Mouse (Mus musculus): Measurements from ENCODE around the gene 4930402F06Rik. TPM values are rescaled to one million over a fixed set of nuclear protein-coding genes. Genes with fewer than 3 reads are reported as not detected.

4930402F06Rik gene
- polyA plus RNA-seq, 1 experiment from 2014 or later, result not detected

GRCm38 (mm10) chr2:35379306-35379705 is 17.7 kb downstream of the 4930402F06Rik start:
- WGBS, result 79% methylated on average over 9 of the region's 9 CpGs
- Histone ChIP-seq H3K27ac (no peak overlapping the region), H3K27me3 (ENCODE audit: control insufficient read depth, insufficient read depth, low read length) (no peaks in the 10 kb centered on the region), H3K4me2 (replicated peaks) (no peak overlapping the region), H3K36me3 (replicated peaks; ENCODE audit: control insufficient read depth, insufficient read depth) (no peaks in the 10 kb centered on the region), H3K9ac (no peak overlapping the region), H3K4me1 (replicated peaks; ENCODE audit: control insufficient read depth, insufficient read depth, low read length) (no peaks in the 10 kb centered on the region), H3K9me3 (ENCODE audit: control insufficient read depth, low read length) (no peaks in the 10 kb centered on the region), H3K4me3 (replicated peaks; ENCODE audit: low read length) (no peak overlapping the region)
- ATAC-seq (ENCODE audit: low FRiP score), result no peak
- DNase-seq (ENCODE audit: low spot score), result no peak

- Histone ChIP-seq H3K27ac (no peak overlapping the region), H3K27me3 (ENCODE audit: control insufficient read depth, insufficient read depth, low read length) (no peaks in the 10 kb centered on the region), H3K9me3 (ENCODE audit: control insufficient read depth, low read length) (no peaks in the 10 kb centered on the region), H3K36me3 (replicated peaks; ENCODE audit: control insufficient read depth, insufficient read depth) (no peaks in the 10 kb centered on the region), H3K4me1 (replicated peaks; ENCODE audit: control insufficient read depth, insufficient read depth, low read length) (no peaks in the 10 kb centered on the region), H3K4me2 (replicated peaks) (no peak overlapping the region), H3K9ac (no peak overlapping the region), H3K4me3 (replicated peaks; ENCODE audit: low read length) (no peak overlapping the region)
- WGBS, result 70% methylated on average over 6 of the region's 6 CpGs
- ATAC-seq (ENCODE audit: low FRiP score) (no peak), DNase-seq (ENCODE audit: low spot score) (no peak)
Observed at GRCm38 (mm10) chr2:35377600-35377999, 19.4 kb downstream of the 4930402F06Rik start.

- WGBS, result 14% methylated on average over 3 of the region's 3 CpGs
- no peak for ATAC-seq (ENCODE audit: low FRiP score)
- no peak overlapping the region for H3K4me2 ChIP-seq (replicated peaks)
- H3K9me3 ChIP-seq (ENCODE audit: control insufficient read depth, low read length), result no peaks in the 10 kb centered on the region
- DNase-seq (ENCODE audit: low spot score), result peak; percentile 68
- H3K27me3 ChIP-seq (ENCODE audit: control insufficient read depth, insufficient read depth, low read length), result no peaks in the 10 kb centered on the region
- H3K4me3 ChIP-seq (replicated peaks; ENCODE audit: low read length), result no peak overlapping the region
- H3K4me1 ChIP-seq (replicated peaks; ENCODE audit: control insufficient read depth, insufficient read depth, low read length), result no peaks in the 10 kb centered on the region
- no peaks in the 10 kb centered on the region for H3K36me3 ChIP-seq (replicated peaks; ENCODE audit: control insufficient read depth, insufficient read depth)
- no peak overlapping the region for H3K9ac ChIP-seq
- no peak overlapping the region for H3K27ac ChIP-seq
Observed at GRCm38 (mm10) chr2:35373003-35373402, 24.0 kb downstream of the 4930402F06Rik start.

GRCm38 (mm10) chr2:35370686-35371085 is 26.3 kb downstream of the 4930402F06Rik start:
- Histone ChIP-seq H3K27me3 (ENCODE audit: control insufficient read depth, insufficient read depth, low read length) (no peaks in the 10 kb centered on the region), H3K4me2 (replicated peaks) (no peak overlapping the region), H3K27ac (no peak overlapping the region), H3K4me3 (replicated peaks; ENCODE audit: low read length) (no peak overlapping the region), H3K36me3 (replicated peaks; ENCODE audit: control insufficient read depth, insufficient read depth) (no peaks in the 10 kb centered on the region), H3K9ac (no peak overlapping the region), H3K4me1 (replicated peaks; ENCODE audit: control insufficient read depth, insufficient read depth, low read length) (no peaks in the 10 kb centered on the region), H3K9me3 (ENCODE audit: control insufficient read depth, low read length) (no peaks in the 10 kb centered on the region)
- ATAC-seq (ENCODE audit: low FRiP score), result no peak
- no peak for DNase-seq (ENCODE audit: low spot score)

GRCm38 (mm10) chr2:35367629-35368028 is 29.3 kb downstream of the 4930402F06Rik start, which contains the start of gene 4930568D16Rik:
4930568D16Rik (minus strand) TSS chr2:35367729.
- Histone ChIP-seq H3K36me3 (replicated peaks; ENCODE audit: control insufficient read depth, insufficient read depth) (no peaks in the 10 kb centered on the region), H3K4me3 (replicated peaks; ENCODE audit: low read length) (no peak within 1 kb of the TSS), H3K27ac (no peak within 1 kb of the TSS), H3K9ac (no peak within 1 kb of the TSS), H3K4me2 (replicated peaks) (no peak within 1 kb of the TSS), H3K4me1 (replicated peaks; ENCODE audit: control insufficient read depth, insufficient read depth, low read length) (no peaks in the 10 kb centered on the region), H3K9me3 (ENCODE audit: control insufficient read depth, low read length) (no peaks in the 10 kb centered on the region), H3K27me3 (ENCODE audit: control insufficient read depth, insufficient read depth, low read length) (no peaks in the 10 kb centered on the region)
- no peak for ATAC-seq (ENCODE audit: low FRiP score)
- DNase-seq (ENCODE audit: low spot score), result no peak
- 92% methylated on average over 2 of the region's 2 CpGs for WGBS

- DNase-seq (ENCODE audit: low spot score) (peak; percentile 59), ATAC-seq (ENCODE audit: low FRiP score) (no peak)
- 65% methylated on average over 5 of the region's 5 CpGs for WGBS
- no peak overlapping the region for H3K9ac ChIP-seq
- H3K27me3 ChIP-seq (ENCODE audit: control insufficient read depth, insufficient read depth, low read length), result no peaks in the 10 kb centered on the region
- H3K36me3 ChIP-seq (replicated peaks; ENCODE audit: control insufficient read depth, insufficient read depth), result no peaks in the 10 kb centered on the region
- no peaks in the 10 kb centered on the region for H3K9me3 ChIP-seq (ENCODE audit: control insufficient read depth, low read length)
- no peak overlapping the region for H3K27ac ChIP-seq
- H3K4me3 ChIP-seq (replicated peaks; ENCODE audit: low read length), result no peak overlapping the region
- no peaks in the 10 kb centered on the region for H3K4me1 ChIP-seq (replicated peaks; ENCODE audit: control insufficient read depth, insufficient read depth, low read length)
- H3K4me2 ChIP-seq (replicated peaks), result no peak overlapping the region
Observed at GRCm38 (mm10) chr2:35349184-35349583, 47.8 kb downstream of the 4930402F06Rik start.

GRCm38 (mm10) chr2:35345984-35346383 is 51.0 kb downstream of the 4930402F06Rik start:
- Histone ChIP-seq H3K9ac (no peak overlapping the region), H3K27ac (no peak overlapping the region), H3K4me1 (replicated peaks; ENCODE audit: control insufficient read depth, insufficient read depth, low read length) (no peaks in the 10 kb centered on the region), H3K9me3 (ENCODE audit: control insufficient read depth, low read length) (no peaks in the 10 kb centered on the region), H3K4me3 (replicated peaks; ENCODE audit: low read length) (no peak overlapping the region), H3K27me3 (ENCODE audit: control insufficient read depth, insufficient read depth, low read length) (no peaks in the 10 kb centered on the region), H3K36me3 (replicated peaks; ENCODE audit: control insufficient read depth, insufficient read depth) (no peaks in the 10 kb centered on the region), H3K4me2 (replicated peaks) (no peak overlapping the region)
- 74% methylated on average over 2 of the region's 2 CpGs for WGBS
- ATAC-seq (ENCODE audit: low FRiP score) (no peak), DNase-seq (ENCODE audit: low spot score) (no peak)

GRCm38 (mm10) chr2:35342605-35343004 is 54.4 kb downstream of the 4930402F06Rik start:
- Histone ChIP-seq H3K4me3 (replicated peaks; ENCODE audit: low read length) (no peak overlapping the region), H3K27me3 (ENCODE audit: control insufficient read depth, insufficient read depth, low read length) (no peaks in the 10 kb centered on the region), H3K9me3 (ENCODE audit: control insufficient read depth, low read length) (no peaks in the 10 kb centered on the region), H3K27ac (no peak overlapping the region), H3K36me3 (replicated peaks; ENCODE audit: control insufficient read depth, insufficient read depth) (no peaks in the 10 kb centered on the region), H3K4me2 (replicated peaks) (no peak overlapping the region), H3K4me1 (replicated peaks; ENCODE audit: control insufficient read depth, insufficient read depth, low read length) (no peaks in the 10 kb centered on the region), H3K9ac (no peak overlapping the region)
- DNase-seq (ENCODE audit: low spot score) (no peak), ATAC-seq (ENCODE audit: low FRiP score) (no peak)
- 87% methylated on average over 3 of the region's 3 CpGs for WGBS

- WGBS, result 84% methylated on average over 6 of the region's 6 CpGs
- Histone ChIP-seq H3K27ac (no peak overlapping the region), H3K9ac (no peak overlapping the region), H3K4me1 (replicated peaks; ENCODE audit: control insufficient read depth, insufficient read depth, low read length) (peaks cover 18% of the 10 kb centered on the region), H3K4me2 (replicated peaks) (no peak overlapping the region), H3K36me3 (replicated peaks; ENCODE audit: control insufficient read depth, insufficient read depth) (no peaks in the 10 kb centered on the region), H3K27me3 (ENCODE audit: control insufficient read depth, insufficient read depth, low read length) (no peaks in the 10 kb centered on the region), H3K9me3 (ENCODE audit: control insufficient read depth, low read length) (no peaks in the 10 kb centered on the region), H3K4me3 (replicated peaks; ENCODE audit: low read length) (no peak overlapping the region)
- no peak for DNase-seq (ENCODE audit: low spot score)
- no peak for ATAC-seq (ENCODE audit: low FRiP score)
Observed at GRCm38 (mm10) chr2:35338707-35339106, 58.3 kb downstream of the 4930402F06Rik start.

GRCm38 (mm10) chr2:35338036-35338435 is 58.9 kb downstream of the 4930402F06Rik start:
- H3K9ac ChIP-seq, result no peak overlapping the region
- WGBS, result 83% methylated on average over 1 of the region's 1 CpGs
- H3K4me1 ChIP-seq (replicated peaks; ENCODE audit: control insufficient read depth, insufficient read depth, low read length), result peaks cover 18% of the 10 kb centered on the region
- H3K9me3 ChIP-seq (ENCODE audit: control insufficient read depth, low read length), result no peaks in the 10 kb centered on the region
- H3K27me3 ChIP-seq (ENCODE audit: control insufficient read depth, insufficient read depth, low read length), result no peaks in the 10 kb centered on the region
- H3K4me2 ChIP-seq (replicated peaks), result no peak overlapping the region
- no peak for DNase-seq (ENCODE audit: low spot score)
- H3K36me3 ChIP-seq (replicated peaks; ENCODE audit: control insufficient read depth, insufficient read depth), result no peaks in the 10 kb centered on the region
- H3K4me3 ChIP-seq (replicated peaks; ENCODE audit: low read length), result no peak overlapping the region
- H3K27ac ChIP-seq, result no peak overlapping the region
- ATAC-seq (ENCODE audit: low FRiP score), result no peak

Data from hindbrain, embryonic 14.5 days (tissue).